Mouse (Mus musculus) urinary bladder, postnatal 14 days (tissue): ENCODE measurements around the gene Hexim1.

Experiments used
- DNase-seq: peaks from one replicate; pipeline ENCODE4 v3.0.0; 2021; ENCODE audit warnings: low spot score

Gene Hexim1

DNA sequence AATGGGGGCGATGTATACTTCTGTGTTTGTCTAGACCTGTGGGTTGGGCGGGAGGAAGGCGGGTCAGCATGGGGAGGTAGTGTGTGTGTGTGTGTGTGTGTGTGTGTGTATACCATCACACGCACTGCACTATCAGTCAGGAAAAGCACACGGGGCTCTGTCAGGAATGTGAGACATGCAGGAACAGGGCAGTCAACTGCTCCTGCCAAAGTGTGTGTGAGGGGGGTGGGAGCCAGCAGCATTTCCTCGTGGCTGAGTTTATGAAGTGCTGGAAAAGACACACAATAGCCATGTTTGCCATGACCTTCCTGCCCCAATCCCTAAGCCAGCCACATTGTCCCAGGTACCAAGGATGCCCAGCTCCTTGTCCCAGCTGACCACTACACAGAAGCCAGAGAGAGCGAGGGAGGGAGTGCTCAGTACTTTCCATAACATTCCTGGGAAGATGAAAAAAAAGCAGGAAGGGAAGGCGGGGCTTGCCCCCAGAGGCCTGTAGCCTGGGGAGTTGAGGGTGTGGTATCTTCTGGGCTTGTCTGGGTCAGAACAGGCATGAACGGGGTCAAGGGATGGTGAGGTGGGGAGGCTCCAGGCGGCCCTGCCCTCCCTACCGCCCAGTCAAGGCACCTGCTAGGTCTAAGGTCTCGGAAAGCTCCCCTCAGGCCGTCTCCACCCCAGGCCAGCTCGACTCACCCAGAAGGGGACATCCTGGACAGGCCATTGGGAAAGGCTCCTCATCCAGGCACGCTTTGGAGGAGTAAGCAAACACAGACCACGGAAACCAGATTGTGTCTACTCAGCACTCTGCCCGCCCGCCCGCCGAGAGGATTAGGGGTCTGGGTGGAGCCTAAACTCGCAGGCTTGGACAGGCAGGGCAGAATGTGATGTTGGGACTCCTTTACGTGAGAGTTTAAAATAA, 18.8 kb upstream of the Hexim1 start:
- DNase-seq: peak; percentile 55

- no peak for DNase-seq
Observed at GRCm38 (mm10) chr11:103098531-103099190, 17.4 kb upstream of the Hexim1 start.

DNA sequence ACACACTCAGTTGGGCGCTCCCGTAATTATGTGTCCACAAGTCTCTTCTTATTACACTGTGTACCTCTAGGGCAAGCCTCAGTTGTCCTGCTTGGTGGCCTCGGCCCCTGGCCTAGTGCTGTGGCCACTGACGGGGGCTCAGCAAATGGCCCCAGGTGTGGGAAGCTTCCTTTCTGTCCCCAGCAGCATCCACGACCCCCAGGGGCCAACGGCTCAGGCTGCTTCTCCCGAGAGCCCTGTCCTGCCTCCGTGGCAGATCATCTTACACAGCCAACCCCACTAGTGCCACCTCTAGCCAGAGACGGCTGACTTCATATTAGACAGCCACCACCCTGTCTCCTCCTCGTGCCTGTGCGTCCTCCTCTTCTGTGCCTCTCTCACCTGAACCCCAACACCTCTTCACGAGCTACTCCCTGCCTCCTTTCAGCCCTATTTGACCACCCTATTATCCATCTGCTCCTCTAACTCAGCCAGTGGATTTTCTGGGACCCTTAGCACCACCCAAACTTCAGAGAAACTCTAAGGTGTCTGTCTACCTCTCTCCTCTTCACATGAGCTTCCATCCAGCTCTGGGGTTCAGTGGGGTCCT, 16.6 kb upstream of the Hexim1 start:
- no peak for DNase-seq

DNA sequence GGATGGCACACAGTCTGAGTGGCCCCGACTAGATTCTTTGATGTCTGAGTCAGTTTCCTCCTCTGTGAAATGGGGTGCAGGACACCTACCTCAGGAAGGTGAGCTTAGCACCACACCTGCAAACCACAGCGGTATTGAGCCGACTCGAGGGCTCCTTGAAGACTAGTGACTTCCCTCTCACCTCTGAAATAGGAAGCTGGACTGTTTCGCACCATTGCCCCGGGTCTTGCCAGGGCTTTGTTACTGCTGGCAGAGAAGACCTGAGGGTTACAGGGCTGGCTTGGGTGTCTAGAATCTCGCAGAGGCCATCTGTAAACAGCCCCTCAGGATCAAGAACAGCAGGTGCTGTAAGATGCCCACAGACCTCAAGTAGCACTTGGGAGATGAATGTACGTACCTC, 15.7 kb upstream of the Hexim1 start:
- DNase-seq: no peak

- DNase-seq: peak; percentile 90
Observed at GRCm38 (mm10) chr11:103101481-103101865, 14.6 kb upstream of the Hexim1 start, which contains the start of the genes Plcd3 and Acbd4. Gene Plcd3, minus strand, starts transcription at chr11:103101658. Gene Acbd4, plus strand, starts transcription at chr11:103101682.

- peak; percentile 83 for DNase-seq
Observed at GRCm38 (mm10) chr11:103101866-103102501, 14.0 kb upstream of the Hexim1 start.

- DNase-seq: peak; percentile 97
Observed at GRCm38 (mm10) chr11:103102725-103103349, 13.2 kb upstream of the Hexim1 start.

GRCm38 (mm10) chr11:103103621-103104020, 12.4 kb upstream of the Hexim1 start:
- no peak for DNase-seq

DNA sequence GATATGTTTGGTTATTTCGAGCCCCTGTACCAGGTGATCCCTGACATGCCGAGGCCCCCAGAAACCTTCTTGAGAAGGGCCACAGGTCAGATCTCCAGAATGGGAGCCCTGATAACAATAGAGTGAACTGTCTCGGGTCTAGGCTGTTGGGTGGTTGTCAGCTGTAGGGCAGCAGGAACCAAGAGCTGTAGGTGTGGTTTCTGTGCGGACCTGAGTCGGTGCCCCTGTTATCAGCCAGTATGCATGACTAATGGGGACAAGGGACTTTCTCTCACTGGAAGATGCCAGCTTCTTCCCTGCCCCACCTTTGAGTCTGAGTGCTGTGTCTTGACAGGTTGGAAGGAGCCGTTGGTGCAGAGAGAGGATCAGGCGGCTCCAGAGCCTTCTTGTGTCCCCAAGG, 11.6 kb upstream of the Hexim1 start:
- peak; percentile 43 for DNase-seq

GRCm38 (mm10) chr11:103105180-103105725, 10.8 kb upstream of the Hexim1 start:
- DNase-seq: no peak

- DNase-seq: no peak
Observed at GRCm38 (mm10) chr11:103105810-103106209, 10.2 kb upstream of the Hexim1 start.

GRCm38 (mm10) chr11:103106386-103106785, 9.6 kb upstream of the Hexim1 start:
- no peak for DNase-seq

DNA sequence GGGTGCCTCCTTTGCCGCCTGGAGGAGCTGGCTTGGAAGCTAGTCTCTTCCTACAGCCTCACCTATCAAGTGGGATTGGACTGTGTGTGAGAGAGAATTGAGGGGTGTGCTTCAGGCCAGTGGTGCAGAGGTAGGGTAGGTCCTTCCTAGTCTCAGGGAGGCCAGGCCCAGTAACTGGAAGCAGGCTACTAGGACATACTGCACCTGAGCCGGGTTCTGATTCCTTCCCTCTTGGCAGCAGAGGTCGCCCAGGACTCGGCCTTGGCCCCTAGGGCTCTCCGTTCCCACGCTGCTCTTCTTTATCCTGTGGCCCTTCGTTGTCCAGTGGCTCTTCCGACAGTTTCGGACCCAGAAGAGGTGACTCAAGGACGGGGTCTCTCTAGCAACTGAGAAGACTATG, 4.7 kb upstream of the Hexim1 start:
- no peak for DNase-seq

- DNase-seq: peak; percentile 92
Observed at GRCm38 (mm10) chr11:103111881-103112551, 4.0 kb upstream of the Hexim1 start.

- no peak for DNase-seq
Observed at GRCm38 (mm10) chr11:103112552-103112912, 3.5 kb upstream of the Hexim1 start.

DNA sequence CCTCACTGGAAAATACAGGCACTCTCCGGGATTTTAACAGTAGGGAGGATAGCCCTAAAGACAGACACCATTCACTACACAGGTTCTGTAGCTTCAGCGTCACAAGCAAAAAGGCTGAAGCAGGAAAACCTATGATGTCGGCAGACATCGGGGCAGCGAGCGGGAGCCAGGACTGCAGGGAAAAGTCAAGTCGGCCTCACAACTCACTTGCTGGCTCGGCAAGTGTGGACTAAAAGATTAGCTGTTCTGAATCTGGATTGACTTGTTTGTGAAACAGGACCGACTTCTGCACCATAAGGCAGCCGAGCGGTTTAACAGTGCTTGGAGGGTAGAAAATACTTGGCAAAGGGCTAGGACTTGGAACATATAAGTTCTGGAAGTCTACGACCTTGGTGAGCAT, 3.0 kb upstream of the Hexim1 start:
- peak; percentile 40 for DNase-seq

DNA sequence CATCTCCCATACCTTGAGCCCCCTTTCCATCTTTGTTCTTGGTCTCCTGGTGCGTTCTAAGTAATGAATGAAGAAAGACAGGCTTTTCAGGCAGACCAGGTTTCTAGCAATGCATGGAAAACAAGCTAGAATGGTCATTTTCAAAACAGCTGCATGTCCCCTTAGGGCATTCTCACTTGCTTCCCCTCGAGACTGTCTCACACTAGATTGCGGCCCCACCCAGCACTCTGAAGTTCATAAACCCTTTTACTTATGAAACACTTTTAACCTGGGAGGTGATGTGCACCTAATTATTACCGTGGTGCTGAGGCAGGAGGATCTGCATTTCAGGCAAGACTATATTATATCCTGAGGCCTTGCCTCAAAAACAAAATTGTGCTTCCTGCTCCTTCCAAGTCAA, 2.3 kb upstream of the Hexim1 start:
- peak; percentile 12 for DNase-seq

DNA sequence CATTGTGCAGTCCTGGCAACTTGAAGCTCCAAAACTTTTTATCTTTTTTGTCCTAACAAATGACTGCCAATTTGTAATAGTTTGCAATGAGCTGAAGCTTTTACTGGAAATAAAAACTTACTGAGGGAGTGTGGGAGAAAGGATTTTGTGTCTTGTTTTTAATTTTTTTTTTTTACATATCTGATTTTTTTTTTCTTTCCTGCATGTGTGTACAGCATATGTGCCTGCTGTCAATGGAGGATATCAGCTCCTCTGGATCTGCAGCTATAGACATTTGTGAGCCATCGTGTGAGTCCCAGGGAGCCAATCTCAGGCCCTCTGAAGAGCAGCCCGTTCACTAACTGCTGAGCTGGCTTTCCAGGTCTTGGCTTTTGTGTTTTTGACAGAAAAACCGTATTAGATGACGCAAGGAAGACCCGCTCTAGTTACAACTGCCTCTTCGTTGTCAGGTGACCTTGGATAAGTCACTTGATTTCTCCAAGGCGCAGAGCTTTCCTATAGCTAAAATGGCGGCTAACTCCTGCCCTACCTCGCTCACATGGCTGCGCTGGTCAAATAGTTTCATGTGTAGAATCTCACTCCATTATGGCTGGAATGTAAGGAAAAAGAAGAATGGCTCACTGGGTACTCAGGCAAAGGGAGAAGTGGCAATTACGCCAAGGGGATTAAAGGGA, 1.6 kb upstream of the Hexim1 start:
- DNase-seq: no peak

- peak; percentile 82 for DNase-seq
Observed at GRCm38 (mm10) chr11:103115163-103116007, 646 bp upstream of the Hexim1 start.
